Comparison of ENCODE assay signal across 13 mouse cellular contexts in the genomic region with DNA sequence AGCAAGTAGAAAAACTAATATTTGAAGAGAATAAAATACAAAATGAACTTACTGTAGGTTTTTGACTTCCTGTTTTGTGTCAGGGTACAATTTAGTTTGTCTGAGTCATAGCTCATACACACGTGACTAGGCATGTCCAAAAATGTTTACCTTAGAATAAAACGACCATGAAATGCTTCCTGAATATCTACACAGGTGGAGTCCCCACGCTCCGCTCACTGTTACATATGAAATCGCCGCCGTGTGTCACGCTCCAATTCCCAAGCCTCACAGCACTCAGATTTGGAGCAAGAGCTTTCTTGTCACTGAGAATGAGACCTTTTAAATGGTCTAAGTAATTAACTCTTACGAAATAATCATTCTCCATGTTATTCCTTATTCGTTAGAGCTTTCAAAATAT.
DNase-seq lines count a peak whose midpoint lies in the region; ATAC-seq and TF ChIP-seq lines count a peak whose summit lies in the region.
"Had no signal": no experiment of that assay in that cellular context is flagged by ENCODE, and none has a peak within 500 bp of the region (broad histone marks: within the 10 kb centered on the region; RNA-seq: fewer than 3 reads in every experiment).

No protein-coding gene starts in this region.

- H3K9me3 ChIP-seq in forebrain, postnatal 0 days (ENCODE audit: low read length): no peaks in the 10 kb centered on the region
- H3K9me3 ChIP-seq in midbrain, postnatal 0 days (ENCODE audit: low read length): no peaks in the 10 kb centered on the region
- H3K9me3 ChIP-seq: heart, embryonic 15.5 days had no signal

- no peaks in the 10 kb centered on the region for H3K36me3 ChIP-seq in forebrain, postnatal 0 days (ENCODE audit: insufficient read depth)
- no peaks in the 10 kb centered on the region for H3K36me3 ChIP-seq in midbrain, postnatal 0 days (ENCODE audit: insufficient read depth, low read length)
- H3K36me3 ChIP-seq: heart, embryonic 15.5 days had no signal

- peaks cover 8% of the 10 kb centered on the region; the same call in 1 of the 2 replicates for H3K4me1 ChIP-seq in forebrain, postnatal 0 days (ENCODE audit: insufficient read depth)
- no peaks in the 10 kb centered on the region for H3K4me1 ChIP-seq in midbrain, postnatal 0 days (ENCODE audit: insufficient read depth, low read length)
- H3K4me1 ChIP-seq: heart, embryonic 15.5 days had no signal

- no peak for TF ChIP-seq CTCF in forebrain, postnatal 0 days (IDR thresholded peaks at IDR 0.05; ENCODE audit: low read depth)
- no peak for TF ChIP-seq CTCF in midbrain, postnatal 0 days (IDR thresholded peaks at IDR 0.05)

- no peak for DNase-seq in cerebellum, postnatal 4 days (ENCODE audit: low spot score in 2 of 2)
- DNase-seq in cerebellum, adult 8-10 months: peak; percentile 13
- DNase-seq in forebrain, postnatal 0 days: no peak
- DNase-seq in midbrain, postnatal 0 days (ENCODE audit: low spot score): peak; percentile 42
- no peak for DNase-seq in right cerebral cortex, postnatal 36 days (ENCODE audit: low spot score in 2 of 2)
- DNase-seq: adrenal gland, postnatal 25 days; gastrocnemius, postnatal 36 days; liver, postnatal 0 days had no signal

- H3K9ac ChIP-seq in forebrain, postnatal 0 days: no peak overlapping the region
- no peak overlapping the region for H3K9ac ChIP-seq in midbrain, postnatal 0 days (replicated peaks; ENCODE audit: low read length, poor library complexity, severe bottlenecking)
- H3K9ac ChIP-seq: heart, embryonic 15.5 days; liver, postnatal 0 days had no signal

- 44% methylated on average over 10 of the region's 10 CpGs for WGBS in forebrain, postnatal 0 days
- WGBS in midbrain, postnatal 0 days: 42% methylated on average over 10 of the region's 10 CpGs

- no peak overlapping the region; the same call in 1 of the 2 replicates for H3K27ac ChIP-seq in forebrain, postnatal 0 days (ENCODE audit: low read depth, low read length)
- 0 out of 2 replicates have a peak overlapping the region, but pooled peaks have one; percentile 38 for H3K27ac ChIP-seq in midbrain, postnatal 0 days (ENCODE audit: low read depth, low read length)
- H3K27ac ChIP-seq: heart, embryonic 15.5 days had no signal

- H3K4me3 ChIP-seq in forebrain, postnatal 0 days (ENCODE audit: low read depth, low read length): no peak overlapping the region
- no peak overlapping the region for H3K4me3 ChIP-seq in midbrain, postnatal 0 days (ENCODE audit: low read depth, low read length)
- H3K4me3 ChIP-seq: heart, embryonic 15.5 days had no signal

- ATAC-seq in cerebellum, adult (ENCODE audit: insufficient number of reproducible peaks, low FRiP score, low TSS enrichment): peak; percentile 69; the same call in 1 of the 2 replicates
- peak; percentile 38; the same call in 1 of the 2 replicates for ATAC-seq in forebrain, postnatal 0 days
- no peak; the same call in 1 of the 2 replicates for ATAC-seq in midbrain, postnatal 0 days (ENCODE audit: low FRiP score)
- no peak for ATAC-seq in erythroid progenitor cell, adult 5-6 weeks (replicated peaks; ENCODE audit: low FRiP score, poor library complexity, severe bottlenecking)
- no peak for ATAC-seq in megakaryocyte progenitor cell, adult 5-6 weeks (replicated peaks; ENCODE audit: poor library complexity)
- ATAC-seq: intestine, embryonic 16.5 days; liver, postnatal 0 days had no signal

- no peaks in the 10 kb centered on the region for H3K27me3 ChIP-seq in forebrain, postnatal 0 days (ENCODE audit: insufficient read depth, low read length)
- H3K27me3 ChIP-seq in midbrain, postnatal 0 days (ENCODE audit: insufficient read depth, low read length): no peaks in the 10 kb centered on the region
- H3K27me3 ChIP-seq: heart, embryonic 15.5 days had no signal

- H3K4me2 ChIP-seq in forebrain, postnatal 0 days (ENCODE audit: low read depth): 0 out of 2 replicates have a peak overlapping the region, but pooled peaks have one; percentile 4
- H3K4me2 ChIP-seq in midbrain, postnatal 0 days (ENCODE audit: low read depth, low read length, poor library complexity, severe bottlenecking): 0 out of 2 replicates have a peak overlapping the region, but pooled peaks have one; percentile 15
- H3K4me2 ChIP-seq: heart, embryonic 15.5 days had no signal

Comparison
In these comparisons a context has a peak if more than half of its experiments do, and no peak if none do; other contexts are left out.
1. DNase-seq: peak in cerebellum, adult 8-10 months (single experiment) and midbrain, postnatal 0 days (single experiment); none in cerebellum, postnatal 4 days (0 of 2), forebrain, postnatal 0 days (single experiment) and right cerebral cortex, postnatal 36 days (0 of 2).
2. ATAC-seq: peak in cerebellum, adult (single experiment) and forebrain, postnatal 0 days (single experiment); none in midbrain, postnatal 0 days (single experiment), erythroid progenitor cell, adult 5-6 weeks (single experiment) and megakaryocyte progenitor cell, adult 5-6 weeks (single experiment).